Mouse (Mus musculus) neural tube, embryonic 15.5 days (tissue): ENCODE results near the gene Bcl7c. TPM values are rescaled to one million over a fixed set of nuclear protein-coding genes. Genes with fewer than 3 reads are reported as not detected.
A peak's percentile ranks its signal among the peaks of the same experiment; 100 is the strongest.
"Not testable (repeated sequence)": the region's sequence is repeated elsewhere in the genome, so short reads cannot be mapped to it uniquely, and the experiment has no call there.

Source experiments
- ATAC-seq: fragments of 200-750 bp; cut with Nextera tagmentation; 2 replicates; pipeline ENCODE4 v1.8.0; 2017; ENCODE audit warnings: mild to moderate bottlenecking, moderate TSS enrichment, moderate library complexity; ENCODE audit not compliant: low FRiP score
- H3K27ac ChIP-seq: fragments of 300-500 bp; sonication (generic); replicated peaks from 2 replicates; pipeline ENCODE4 v1.5.1; 2015; ENCODE audit warnings: mild to moderate bottlenecking, inconsistent platforms
- H3K27me3 ChIP-seq: fragments of 300-500 bp; sonication (generic); replicated peaks from 2 replicates; pipeline ENCODE4 v1.6.1; 2015; ENCODE audit warnings: inconsistent platforms
- H3K36me3 ChIP-seq: fragments of 300-500 bp; sonication (generic); 2 replicates; pipeline ENCODE4 v1.6.1; 2015; ENCODE audit warnings: inconsistent platforms
- H3K4me1 ChIP-seq: fragments of 300-500 bp; sonication (generic); 2 replicates; pipeline ENCODE4 v1.6.1; 2015; ENCODE audit warnings: inconsistent platforms
- H3K4me2 ChIP-seq: fragments of 300-500 bp; sonication (generic); 2 replicates; pipeline ENCODE4 v1.6.1; 2015; ENCODE audit warnings: inconsistent platforms, mild to moderate bottlenecking, moderate library complexity
- H3K4me3 ChIP-seq: fragments of 300-500 bp; sonication (generic); replicated peaks from 2 replicates; pipeline ENCODE4 v1.5.1; 2015; ENCODE audit warnings: mild to moderate bottlenecking, inconsistent platforms
- H3K9ac ChIP-seq: fragments of 300-500 bp; sonication (generic); replicated peaks from 2 replicates; pipeline ENCODE4 v1.6.1; 2015; ENCODE audit warnings: mild to moderate bottlenecking, inconsistent platforms
- H3K9me3 ChIP-seq: fragments of 300-500 bp; sonication (generic); replicated peaks from 2 replicates; pipeline ENCODE4 v1.6.1; 2016; ENCODE audit warnings: inconsistent platforms
- WGBS: fragments of 180-500 bp; shearing (Covaris S2); methylation state at CpG from one replicate; pipeline ENCODE4 v1.1.7; 2015; ENCODE audit warnings: mixed read lengths; 5-methylcytosine and 5-hydroxymethylcytosine counted together
- polyA plus RNA-seq: library from polyadenylated mRNA; unstranded; fragments of >200 nt; fragmentation: Nextera tagmentation; extraction: Ambion mirVana; gene quantifications from 2 replicates; pipeline ENCODE4 v1.2.1, GENCODE M21; 2015

Gene Bcl7c
- polyA plus RNA-seq, 1 experiment from 2014 or later = 49.5 TPM

DNA sequence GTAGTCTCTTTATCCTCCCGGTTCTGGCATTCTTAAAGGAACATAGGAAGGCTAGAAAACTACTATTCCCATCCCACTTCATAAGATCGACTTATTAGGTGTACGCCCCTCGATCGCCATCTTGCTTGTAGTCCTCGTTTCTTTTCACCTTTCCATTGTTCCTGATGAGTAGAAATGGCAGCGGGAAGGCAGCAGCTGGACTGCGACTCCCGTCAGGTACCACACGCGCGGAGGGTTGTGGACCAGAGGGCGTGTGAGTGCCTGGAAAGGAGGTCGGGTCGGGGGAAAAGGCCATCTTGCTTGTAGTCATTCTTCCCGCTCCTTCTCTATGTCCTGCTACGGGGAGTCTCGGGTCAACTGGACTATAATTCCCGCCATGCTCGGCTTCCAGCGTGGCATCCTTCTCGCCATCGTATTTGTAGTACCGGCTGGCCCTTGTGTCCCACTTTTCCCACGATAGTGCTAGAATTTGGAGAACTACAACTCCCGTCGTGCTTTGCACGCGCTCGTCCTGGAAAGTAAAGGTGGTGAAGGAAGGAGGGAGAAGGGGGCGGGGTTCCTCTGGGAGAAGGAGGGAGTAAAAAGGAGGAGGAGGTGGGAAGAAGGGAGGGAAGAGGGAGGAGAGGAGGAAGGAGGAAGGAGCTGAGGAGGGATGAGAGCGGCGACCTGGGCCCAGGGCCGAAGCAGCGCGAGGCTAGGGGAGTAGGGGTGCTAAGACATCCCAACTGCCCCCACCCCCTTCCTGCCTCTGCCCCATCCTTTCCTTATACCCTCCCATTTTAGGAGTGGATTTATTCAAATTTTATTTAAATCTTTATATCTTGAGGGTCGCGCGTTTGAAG is 37.1 kb upstream of the Bcl7c start:
- Histone ChIP-seq H3K9me3 (no peaks in the 10 kb centered on the region), H3K27me3 (no peaks in the 10 kb centered on the region), H3K9ac (peak overlapping the region; percentile 95), H3K27ac (peak overlapping the region; percentile 92), H3K4me1 (peaks cover 25% of the 10 kb centered on the region), H3K4me2 (peak overlapping the region; percentile 88), H3K4me3 (peak overlapping the region; percentile 85), H3K36me3 (peaks cover 29% of the 10 kb centered on the region)
- under 1% methylated on average over 36 of the region's 39 CpGs for WGBS
- peak; percentile 92 for ATAC-seq

DNA sequence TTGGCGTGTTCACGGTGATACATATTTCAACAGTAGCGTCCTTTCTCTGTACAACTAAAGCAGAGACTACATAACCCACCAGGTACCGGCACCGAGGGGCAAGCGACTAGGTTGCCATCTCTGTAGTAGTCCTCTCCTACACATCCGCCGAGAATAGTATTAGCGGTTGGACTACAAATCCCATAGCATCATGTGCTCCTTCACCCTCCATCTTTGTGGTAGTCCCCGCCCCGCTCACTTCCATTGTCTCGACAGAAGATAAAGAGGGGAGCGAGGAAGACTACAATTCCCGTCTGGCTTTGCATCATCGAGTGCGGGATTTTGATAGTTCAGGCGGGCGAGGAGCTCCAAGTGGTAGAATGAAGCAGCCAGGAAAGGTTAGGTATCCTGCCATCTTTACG is 36.5 kb upstream of the Bcl7c start:
- H3K9ac ChIP-seq = peak overlapping the region; percentile 54
- H3K9me3 ChIP-seq = no peaks in the 10 kb centered on the region
- H3K4me2 ChIP-seq = peak overlapping the region; percentile 88
- H3K27me3 ChIP-seq = no peaks in the 10 kb centered on the region
- H3K4me1 ChIP-seq = peaks cover 25% of the 10 kb centered on the region
- 0% methylated on average over 19 of the region's 19 CpGs for WGBS
- H3K4me3 ChIP-seq = peak overlapping the region; percentile 85
- H3K27ac ChIP-seq = peak overlapping the region; percentile 92
- H3K36me3 ChIP-seq = peaks cover 23% of the 10 kb centered on the region
- peak; percentile 88 for ATAC-seq

DNA sequence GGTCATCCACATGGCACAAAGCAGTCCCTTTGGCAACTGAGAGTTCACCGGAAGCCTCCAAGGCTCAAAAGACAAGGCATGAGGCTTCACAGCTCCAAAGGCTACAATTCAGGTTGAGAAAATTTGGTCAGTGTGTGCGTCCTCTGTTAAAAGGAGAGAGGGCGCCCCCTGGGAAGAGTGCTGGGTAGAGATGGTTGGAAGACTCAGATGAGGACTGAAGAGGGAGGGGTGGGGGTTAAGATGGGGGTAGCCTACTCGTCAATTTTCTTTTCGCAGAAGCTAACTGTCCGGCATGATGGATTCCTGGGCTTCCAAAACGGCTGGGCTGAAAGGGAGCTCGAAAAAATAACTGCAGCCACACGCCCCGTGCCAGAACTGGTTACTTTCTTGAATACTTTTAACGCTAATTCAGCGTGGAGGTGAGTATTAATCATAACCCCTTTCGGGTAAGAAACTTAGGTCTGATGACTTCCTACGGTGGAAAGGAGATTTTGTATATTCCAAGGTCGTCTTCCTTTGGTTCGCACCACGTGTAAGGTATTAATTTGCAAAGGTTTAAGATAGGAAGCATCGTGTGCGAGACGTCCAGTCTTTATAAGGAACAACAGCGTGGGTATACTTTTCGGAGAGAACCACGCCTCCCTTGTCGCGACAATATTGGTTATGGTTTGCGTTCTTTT is 35.8 kb upstream of the Bcl7c start, which contains the start of gene Fbxl19:
TSS of gene Fbxl19 (plus strand) at position 178 of the 680 bp plus-strand sequence.
- 1% methylated on average over 26 of the region's 26 CpGs for WGBS
- no peaks in the 10 kb centered on the region for H3K9me3 ChIP-seq

GRCm38 (mm10) chr7:127732066-127732465 is 23.3 kb upstream of the Bcl7c start, which contains the start of gene Ctf2:
TSS of gene Ctf2 (minus strand) at chr7:127732166.
- not testable (repeated sequence) for H3K36me3 ChIP-seq, H3K4me3 ChIP-seq, H3K27me3 ChIP-seq, ATAC-seq, H3K9ac ChIP-seq, H3K9me3 ChIP-seq, H3K27ac ChIP-seq, H3K4me2 ChIP-seq, H3K4me1 ChIP-seq
- WGBS = no CpG with 5 or more reads among the region's 5 CpGs

More for the DNA sequence above, 35.8 kb upstream of the Bcl7c start, which contains the start of gene Fbxl19:
- peaks cover 25% of the 10 kb centered on the region for H3K4me1 ChIP-seq
- H3K4me2 ChIP-seq = peak within 1 kb of the TSS; percentile 88
- H3K9ac ChIP-seq = peak within 1 kb of the TSS; percentile 54
- H3K36me3 ChIP-seq = peaks cover 16% of the 10 kb centered on the region
- no peak for ATAC-seq
- no peaks in the 10 kb centered on the region for H3K27me3 ChIP-seq
- H3K27ac ChIP-seq = peak within 1 kb of the TSS; percentile 92
- peak within 1 kb of the TSS; percentile 85 for H3K4me3 ChIP-seq

- ATAC-seq = no peak
- Histone ChIP-seq H3K27me3 (no peaks in the 10 kb centered on the region), H3K4me2 (no peak overlapping the region), H3K4me3 (no peak overlapping the region), H3K9me3 (no peaks in the 10 kb centered on the region), H3K27ac (no peak overlapping the region), H3K9ac (no peak overlapping the region), H3K4me1 (no peaks in the 10 kb centered on the region), H3K36me3 (no peaks in the 10 kb centered on the region)
- WGBS = 71% methylated on average over 4 of the region's 4 CpGs
These were observed 21.4 kb upstream of the Bcl7c start for GRCm38 (mm10) chr7:127730170-127730569.

DNA sequence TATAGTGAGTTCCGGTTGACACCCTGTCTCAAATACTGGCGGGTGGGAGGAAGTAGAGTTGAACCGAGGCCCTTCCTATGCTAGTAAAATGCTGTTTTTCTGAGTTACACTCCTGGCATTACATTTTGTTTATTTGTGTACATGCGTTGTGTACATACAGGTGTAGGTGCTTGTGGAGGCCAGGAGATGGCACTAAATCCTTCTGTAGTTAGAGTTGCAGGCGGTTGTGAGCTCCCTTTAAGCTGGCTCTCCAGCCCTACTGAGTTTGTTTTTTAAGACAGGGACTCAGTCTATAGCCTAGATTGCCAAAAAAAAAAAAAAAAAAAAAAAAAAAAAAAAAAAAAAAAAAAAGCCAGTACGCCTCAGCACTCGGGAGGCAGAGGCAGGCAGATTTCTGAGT is 19.2 kb upstream of the Bcl7c start:
- no peak for ATAC-seq
- WGBS = 91% methylated on average over 7 of the region's 7 CpGs

DNA sequence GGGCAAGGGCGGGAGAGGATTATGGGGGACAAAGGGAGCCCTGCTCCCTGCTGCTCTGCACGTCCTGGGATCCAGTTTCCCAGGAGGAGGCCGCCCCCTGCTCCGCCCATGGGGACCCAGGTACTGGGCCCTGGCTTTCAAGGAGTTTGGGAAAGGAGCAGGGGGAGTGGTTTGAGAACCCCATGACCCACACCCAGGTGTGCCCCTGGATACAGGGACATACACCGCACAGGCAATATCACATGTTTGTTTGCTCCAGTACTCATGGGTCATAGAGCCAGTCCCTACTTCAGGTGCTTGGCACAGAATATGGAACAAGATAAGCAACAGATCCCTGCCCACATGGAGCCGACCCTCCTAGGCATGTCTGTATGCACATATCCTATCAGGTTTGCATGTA is 17.2 kb upstream of the Bcl7c start:
- WGBS = 70% methylated on average over 6 of the region's 6 CpGs
- Histone ChIP-seq H3K4me2 (no peak overlapping the region), H3K9me3 (no peaks in the 10 kb centered on the region), H3K36me3 (no peaks in the 10 kb centered on the region), H3K27me3 (no peaks in the 10 kb centered on the region), H3K27ac (no peak overlapping the region), H3K4me1 (no peaks in the 10 kb centered on the region), H3K9ac (no peak overlapping the region), H3K4me3 (no peak overlapping the region)
- ATAC-seq = no peak

More for the DNA sequence above, 19.2 kb upstream of the Bcl7c start:
- H3K4me3 ChIP-seq = no peak overlapping the region
- H3K4me1 ChIP-seq = no peaks in the 10 kb centered on the region
- H3K27ac ChIP-seq = no peak overlapping the region
- H3K4me2 ChIP-seq = no peak overlapping the region
- no peaks in the 10 kb centered on the region for H3K27me3 ChIP-seq
- no peak overlapping the region for H3K9ac ChIP-seq
- H3K36me3 ChIP-seq = no peaks in the 10 kb centered on the region
- no peaks in the 10 kb centered on the region for H3K9me3 ChIP-seq

DNA sequence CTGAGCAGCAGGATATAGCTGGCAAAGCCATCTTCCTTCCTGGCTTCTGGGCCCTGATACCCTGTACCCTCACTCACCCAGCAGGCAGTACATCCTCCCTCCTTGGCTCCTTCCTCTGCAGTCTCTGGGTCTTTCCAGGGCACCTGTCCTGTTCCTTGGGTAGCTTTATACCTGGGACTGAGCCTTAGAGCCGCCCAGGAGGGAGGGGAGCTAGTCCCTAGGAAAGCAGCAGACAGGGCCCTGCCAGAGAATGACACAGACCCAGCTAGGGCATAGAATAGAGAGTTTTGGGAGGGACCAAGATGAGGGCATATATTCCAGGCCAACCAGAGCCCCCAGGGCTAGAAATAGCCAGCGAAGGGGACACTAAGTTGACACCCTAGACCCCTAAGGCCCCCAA is 16.8 kb upstream of the Bcl7c start:
- ATAC-seq = no peak
- Histone ChIP-seq H3K27me3 (no peaks in the 10 kb centered on the region), H3K27ac (no peak overlapping the region), H3K36me3 (no peaks in the 10 kb centered on the region), H3K4me3 (no peak overlapping the region), H3K4me1 (no peaks in the 10 kb centered on the region), H3K4me2 (no peak overlapping the region), H3K9me3 (no peaks in the 10 kb centered on the region), H3K9ac (no peak overlapping the region)
- 63% methylated on average over 2 of the region's 2 CpGs for whole genome bisulfite sequencing

DNA sequence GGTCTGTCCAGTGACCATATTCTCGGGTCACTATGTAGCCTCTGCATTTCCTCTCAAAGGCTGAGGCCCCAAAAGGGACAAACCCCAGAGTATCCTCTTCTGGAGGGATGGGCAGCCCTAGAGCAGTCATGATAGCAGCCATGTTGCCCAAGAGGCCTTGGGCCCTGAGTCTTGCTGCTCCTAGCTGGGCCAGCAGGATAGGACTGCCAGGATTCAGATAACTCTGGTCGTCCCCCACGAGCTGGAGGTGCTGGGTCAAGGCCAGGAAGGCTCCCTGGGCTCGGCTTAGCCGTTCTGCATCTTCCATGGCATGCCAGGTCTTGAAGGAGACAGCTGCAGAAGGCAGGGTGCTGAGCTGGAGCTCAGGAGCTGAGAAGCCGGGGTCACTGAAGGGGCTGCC is 10.5 kb upstream of the Bcl7c start:
- Histone ChIP-seq H3K36me3 (no peaks in the 10 kb centered on the region), H3K9ac (no peak overlapping the region), H3K27ac (no peak overlapping the region), H3K4me1 (peaks cover 11% of the 10 kb centered on the region), H3K4me2 (no peak overlapping the region), H3K27me3 (no peaks in the 10 kb centered on the region; the same call in 1 of the 2 replicates), H3K4me3 (no peak overlapping the region), H3K9me3 (no peaks in the 10 kb centered on the region)
- no peak for ATAC-seq
- WGBS = 90% methylated on average over 6 of the region's 6 CpGs

DNA sequence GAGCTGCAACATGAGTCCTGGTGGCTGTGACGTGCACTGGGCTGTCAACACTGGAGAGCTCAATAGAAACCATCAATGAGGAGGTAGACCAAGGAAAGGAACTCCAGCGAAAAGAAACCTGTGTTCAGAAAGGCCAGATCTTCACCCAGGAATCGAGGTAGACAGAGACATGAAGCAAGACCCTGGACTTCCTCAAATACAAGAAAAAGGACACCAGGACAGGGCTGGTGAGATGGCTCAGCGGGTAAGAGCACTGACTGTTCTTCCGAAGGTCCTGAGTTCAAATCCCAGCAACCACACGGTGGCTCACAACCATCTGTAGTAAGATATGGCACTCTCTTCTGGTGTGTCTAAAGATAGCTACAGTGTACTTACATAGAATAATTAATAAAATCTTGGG is 9.6 kb upstream of the Bcl7c start:
- H3K9ac ChIP-seq = no peak overlapping the region
- H3K4me3 ChIP-seq = no peak overlapping the region
- peaks cover 11% of the 10 kb centered on the region for H3K4me1 ChIP-seq
- no peaks in the 10 kb centered on the region for H3K9me3 ChIP-seq
- H3K36me3 ChIP-seq = no peaks in the 10 kb centered on the region
- H3K4me2 ChIP-seq = no peak overlapping the region
- no peaks in the 10 kb centered on the region; the same call in 1 of the 2 replicates for H3K27me3 ChIP-seq
- WGBS = 89% methylated on average over 6 of the region's 6 CpGs
- no peak for ATAC-seq
- no peak overlapping the region for H3K27ac ChIP-seq

DNA sequence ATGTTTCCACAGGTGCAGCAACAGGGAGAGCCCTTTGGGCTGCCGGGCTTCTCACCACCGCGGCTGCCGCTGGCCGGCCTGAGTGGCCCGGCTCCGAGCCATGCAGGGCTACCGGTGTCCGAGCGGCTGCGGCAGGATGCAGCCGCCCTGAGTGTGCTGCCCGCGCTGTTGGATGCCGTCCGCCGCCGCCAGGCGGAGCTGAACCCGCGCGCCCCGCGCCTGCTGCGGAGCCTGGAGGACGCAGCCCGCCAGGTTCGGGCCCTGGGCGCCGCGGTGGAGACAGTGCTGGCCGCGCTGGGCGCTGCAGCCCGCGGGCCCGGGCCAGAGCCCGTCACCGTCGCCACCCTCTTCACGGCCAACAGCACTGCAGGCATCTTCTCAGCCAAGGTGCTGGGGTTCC is 8.3 kb upstream of the Bcl7c start:
- peak overlapping the region; percentile 75 for H3K4me2 ChIP-seq
- WGBS = under 1% methylated on average over 41 of the region's 41 CpGs
- peak; percentile 39; the same call in 1 of the 2 replicates for ATAC-seq
- no peaks in the 10 kb centered on the region for H3K9me3 ChIP-seq
- peak overlapping the region; percentile 49 for H3K9ac ChIP-seq
- peak overlapping the region; percentile 42 for H3K4me3 ChIP-seq
- H3K4me1 ChIP-seq = peaks cover 24% of the 10 kb centered on the region
- no peak overlapping the region for H3K27ac ChIP-seq
- no peaks in the 10 kb centered on the region; the same call in 1 of the 2 replicates for H3K27me3 ChIP-seq
- no peaks in the 10 kb centered on the region for H3K36me3 ChIP-seq

DNA sequence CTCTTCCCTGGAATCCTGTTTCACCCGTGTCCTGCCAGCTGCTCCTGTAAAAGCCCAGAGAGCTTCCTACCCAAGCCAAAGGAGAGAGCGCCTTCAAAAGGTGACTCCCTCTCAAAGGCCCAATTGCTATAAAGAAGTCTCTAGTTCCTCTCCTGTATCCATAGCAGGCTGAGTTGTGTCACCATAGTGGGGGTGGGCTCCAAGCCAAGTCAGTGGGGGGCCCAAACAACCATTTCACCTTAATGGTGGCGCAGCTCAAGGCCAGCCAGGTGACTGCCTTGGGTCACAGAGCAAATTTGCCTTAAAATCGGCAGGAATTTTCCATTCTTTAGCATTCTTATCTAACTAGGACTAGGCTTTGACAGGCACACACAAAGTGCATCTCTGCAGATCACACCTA is 6.1 kb upstream of the Bcl7c start:
- H3K4me1 ChIP-seq = peaks cover 25% of the 10 kb centered on the region
- H3K27ac ChIP-seq = no peak overlapping the region
- H3K9ac ChIP-seq = no peak overlapping the region
- no peak overlapping the region for H3K4me3 ChIP-seq
- no peak overlapping the region for H3K4me2 ChIP-seq
- H3K36me3 ChIP-seq = no peaks in the 10 kb centered on the region
- no peaks in the 10 kb centered on the region for H3K9me3 ChIP-seq
- no peak for ATAC-seq
- H3K27me3 ChIP-seq = no peaks in the 10 kb centered on the region; the same call in 1 of the 2 replicates
- WGBS = 85% methylated on average over 4 of the region's 4 CpGs
